Mouse (Mus musculus) left cerebral cortex, adult 11 months (tissue): ENCODE results near the gene Psen1.

Experiments used
- DNase-seq: peaks from one replicate; pipeline ENCODE4 v3.0.0; 2022; ENCODE audit warnings: low spot score

The Psen1 gene

GRCm38 (mm10) chr12:83780181-83780580, 92.2 kb downstream of the Psen1 start:
- DNase-seq, result no peak

- DNase-seq, result no peak
Observed at GRCm38 (mm10) chr12:83781204-83781603, 93.3 kb downstream of the Psen1 start.

GRCm38 (mm10) chr12:83781640-83782278, 93.8 kb downstream of the Psen1 start:
- no peak for DNase-seq

- DNase-seq, result no peak
Observed at GRCm38 (mm10) chr12:83782669-83783068, 94.7 kb downstream of the Psen1 start.
